Mouse (Mus musculus) lung, adult 2 months (tissue): ENCODE measurements at regions not wholly inside any gene's neighbourhood (a gene's known extent, or its start where the extent isn't known, plus 50 kb on each side); places are given as distances from the start of the nearest gene placed in this dataset.

ENCODE experiments used
- CTCF ChIP-seq: fragments of 200-500 bp; IDR thresholded peaks from 2 replicates; pipeline ENCODE4 v1.5.1; 2011; ENCODE audit warnings: mild to moderate bottlenecking, low read length, control low read depth; ENCODE audit not compliant: insufficient read depth
- POLR2A ChIP-seq: fragments of 200-500 bp; IDR thresholded peaks from 2 replicates; pipeline ENCODE4 v1.6.1; 2011; ENCODE audit warnings: low read depth, mild to moderate bottlenecking, control low read depth, low read length, borderline replicate concordance; ENCODE audit errors: extremely low read depth

DNA sequence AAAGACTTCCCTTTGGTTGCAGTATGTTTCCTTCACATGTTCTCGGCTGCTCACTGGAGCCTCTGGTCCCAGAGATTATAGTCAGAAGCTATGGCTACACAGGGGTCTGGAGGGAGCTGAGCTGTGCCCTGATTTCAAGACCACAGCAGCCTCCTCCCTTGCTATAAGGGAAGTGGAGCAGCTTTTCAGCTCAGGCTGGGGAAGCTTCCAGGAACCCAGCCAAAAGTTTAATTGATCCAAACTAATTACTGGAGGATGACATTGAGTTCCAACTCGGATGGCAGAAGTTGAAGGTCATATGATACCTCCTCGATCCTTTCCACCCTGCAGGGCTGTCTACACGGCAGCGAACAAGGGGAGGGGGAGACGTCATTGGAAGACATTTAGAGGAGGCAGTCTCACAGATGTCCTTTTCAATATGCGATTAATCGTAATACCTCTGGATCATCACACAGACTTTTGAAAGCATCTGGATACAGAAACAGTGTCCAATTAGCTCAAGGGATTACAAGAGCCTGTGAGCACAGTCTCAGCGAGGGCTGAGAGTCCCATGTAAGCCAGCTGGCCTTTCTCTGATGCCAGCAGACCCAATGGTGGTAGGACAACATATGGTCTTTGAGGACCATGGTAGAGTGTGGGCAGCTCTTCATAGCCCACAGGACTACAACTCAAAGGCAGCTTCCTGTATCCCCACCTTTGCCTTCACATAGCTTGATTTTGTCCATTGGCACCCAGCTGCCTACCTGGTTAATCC is 396.1 kb upstream of the Trpc7 start:
- TF ChIP-seq POLR2A (no peak), CTCF (no peak)
